Mouse (Mus musculus): ENCODE results near the gene Orm1. TPM values are rescaled to one million over a fixed set of nuclear protein-coding genes. Genes with fewer than 3 reads are reported as not detected.

The Orm1 gene
- polyA plus RNA-seq, 2 experiments, result not detected

DNA sequence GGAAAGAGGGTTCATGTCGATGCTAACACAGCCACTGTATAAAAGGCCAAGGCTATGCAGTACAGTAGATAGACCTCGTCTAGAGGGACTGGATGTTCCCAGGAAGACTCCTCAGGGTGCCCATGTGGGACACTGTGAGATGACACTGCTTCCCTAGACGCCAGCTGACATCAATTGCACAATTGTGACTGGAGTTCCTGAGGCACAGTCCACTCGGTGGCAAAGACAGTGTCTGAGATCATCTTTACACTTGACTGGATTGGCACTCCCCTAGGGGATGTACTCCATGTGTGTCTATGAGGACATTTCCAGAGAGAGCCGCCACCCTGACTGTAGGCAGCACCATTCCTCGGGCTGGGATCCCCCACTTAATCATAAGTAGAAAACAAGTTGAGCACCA lies 4.2 kb downstream of the Orm1 start:
- Histone ChIP-seq H3K9me3 (ENCODE audit: control insufficient read depth, low read length) (no peaks in the 10 kb centered on the region), H3K9ac (replicated peaks) (no peak overlapping the region), H3K27me3 (ENCODE audit: control insufficient read depth, insufficient read depth, low read length) (no peaks in the 10 kb centered on the region), H3K27ac (no peak overlapping the region), H3K36me3 (replicated peaks; ENCODE audit: control insufficient read depth, insufficient read depth, low read depth) (no peaks in the 10 kb centered on the region), H3K4me1 (replicated peaks; ENCODE audit: control insufficient read depth in 2 of 2, insufficient read depth in 2 of 2, low read length in 1 of 2) (no peaks in the 10 kb centered on the region), H3K4me2 (ENCODE audit: low read depth) (no peak overlapping the region), H3K4me3 (ENCODE audit: insufficient read depth in 1 of 2, low read depth in 2 of 2, low read length in 2 of 2) (no peak overlapping the region)
- DNase-seq (ENCODE audit: low read depth in 3 of 3, low spot score in 3 of 3), result no peak
- 38% methylated on average over 6 of the region's 6 CpGs for WGBS (ENCODE audit: insufficient replicate concordance)
- TF ChIP-seq CTCF (IDR thresholded peaks at IDR 0.05; ENCODE audit: low read depth) (no peak), EP300 (IDR thresholded peaks at IDR 0.05; ENCODE audit: low read depth) (no peak)
- ATAC-seq (ENCODE audit: insufficient read depth), result no peak

DNA sequence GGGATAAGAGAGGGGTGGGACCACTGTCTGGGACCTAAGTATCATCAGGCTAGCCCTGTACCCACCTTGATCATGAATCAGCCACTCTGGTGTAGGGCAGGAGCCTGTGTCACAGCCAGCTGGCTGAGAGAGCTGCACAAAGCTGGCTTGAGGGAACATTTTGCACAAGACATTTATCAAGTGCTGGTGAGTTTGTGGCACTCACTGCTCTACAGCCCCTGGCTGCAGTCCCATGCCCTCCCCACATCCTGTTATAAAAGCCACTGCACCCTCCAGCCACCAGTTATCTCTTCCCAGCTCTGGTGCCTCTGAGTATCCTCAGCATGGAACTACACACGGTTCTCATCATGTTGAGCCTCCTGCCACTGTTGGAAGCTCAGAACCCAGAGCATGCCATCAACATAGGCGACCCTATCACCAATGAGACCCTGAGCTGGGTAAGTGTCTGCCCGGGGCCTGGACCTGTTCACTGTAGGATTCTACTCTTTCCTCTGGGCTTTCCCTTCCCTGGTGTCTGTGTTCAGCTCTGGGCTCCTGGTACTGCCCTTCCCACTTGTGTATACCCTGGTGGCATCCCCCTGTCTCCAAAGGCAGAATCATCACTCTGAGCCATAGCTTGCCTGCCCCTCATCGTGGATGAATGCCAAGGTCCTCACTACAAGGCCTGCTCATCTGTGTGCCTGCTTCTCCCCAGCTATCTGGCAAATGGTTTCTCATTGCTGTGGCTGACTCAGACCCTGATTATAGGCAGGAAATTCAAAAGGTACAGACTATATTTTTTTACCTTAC lies 11.7 kb downstream of the Orm1 start, which contains the start of gene Orm3:
Gene Orm3, plus strand, starts transcription at position 286 of the 789 bp plus-strand sequence.
- H3K27me3 ChIP-seq (ENCODE audit: control insufficient read depth, insufficient read depth, low read length), result no peaks in the 10 kb centered on the region
- no peak for DNase-seq (ENCODE audit: low read depth in 3 of 3, low spot score in 3 of 3)
- no peak within 1 kb of the TSS for H3K4me3 ChIP-seq (ENCODE audit: insufficient read depth in 1 of 2, low read depth in 2 of 2, low read length in 2 of 2)
- 38% methylated on average over 4 of the region's 4 CpGs for whole genome bisulfite sequencing (ENCODE audit: insufficient replicate concordance)
- no peak within 1 kb of the TSS for H3K4me2 ChIP-seq (ENCODE audit: low read depth)
- H3K9me3 ChIP-seq (ENCODE audit: control insufficient read depth, low read length), result no peaks in the 10 kb centered on the region
- no peak for ATAC-seq (ENCODE audit: insufficient read depth)
- H3K27ac ChIP-seq, result no peak within 1 kb of the TSS
- H3K36me3 ChIP-seq (replicated peaks; ENCODE audit: control insufficient read depth, insufficient read depth, low read depth), result no peaks in the 10 kb centered on the region
- H3K9ac ChIP-seq (replicated peaks), result no peak within 1 kb of the TSS
- H3K4me1 ChIP-seq (replicated peaks; ENCODE audit: control insufficient read depth in 2 of 2, insufficient read depth in 2 of 2, low read length in 1 of 2), result no peaks in the 10 kb centered on the region; a peak in 1 of 4 replicates
- TF ChIP-seq EP300 (IDR thresholded peaks at IDR 0.05; ENCODE audit: low read depth) (no peak), CTCF (IDR thresholded peaks at IDR 0.05; ENCODE audit: low read depth) (no peak)

DNA sequence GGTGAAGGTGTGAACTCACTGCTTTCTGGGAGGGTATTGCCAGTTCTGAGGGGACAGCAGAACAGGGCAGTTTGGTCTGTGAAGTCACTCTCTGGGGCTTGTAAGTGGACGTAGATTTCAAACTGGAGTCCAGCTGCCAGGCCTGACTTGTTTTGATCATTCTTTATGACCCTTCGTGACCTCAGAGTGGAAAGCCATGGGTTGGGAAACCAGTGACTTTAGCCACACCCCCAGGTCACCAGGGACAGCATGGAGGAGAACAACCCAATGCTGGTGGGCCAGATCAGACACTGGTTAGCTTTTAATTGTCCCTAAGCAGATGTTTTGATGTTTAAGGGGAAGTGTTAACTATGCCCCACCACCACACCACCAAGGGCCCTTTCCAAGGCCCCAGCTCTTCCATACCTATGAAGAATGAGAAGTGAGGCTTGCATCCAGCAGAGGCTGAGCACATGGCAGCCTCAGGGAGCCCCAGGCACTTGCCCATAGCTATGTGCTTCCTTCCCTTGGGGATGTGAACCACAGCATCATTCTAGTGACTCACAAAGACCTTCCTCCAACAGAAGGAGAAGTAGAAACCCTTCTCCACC lies 12.7 kb downstream of the Orm1 start:
- no peak for ATAC-seq (ENCODE audit: insufficient read depth)
- no peak overlapping the region for H3K4me3 ChIP-seq (ENCODE audit: insufficient read depth in 1 of 2, low read depth in 2 of 2, low read length in 2 of 2)
- H3K36me3 ChIP-seq (replicated peaks; ENCODE audit: control insufficient read depth, insufficient read depth, low read depth), result no peaks in the 10 kb centered on the region
- H3K27ac ChIP-seq, result no peak overlapping the region
- TF ChIP-seq CTCF (IDR thresholded peaks at IDR 0.05; ENCODE audit: low read depth) (no peak), EP300 (IDR thresholded peaks at IDR 0.05; ENCODE audit: low read depth) (no peak)
- no peaks in the 10 kb centered on the region; a peak in 1 of 4 replicates for H3K4me1 ChIP-seq (replicated peaks; ENCODE audit: control insufficient read depth in 2 of 2, insufficient read depth in 2 of 2, low read length in 1 of 2)
- no peaks in the 10 kb centered on the region for H3K9me3 ChIP-seq (ENCODE audit: control insufficient read depth, low read length)
- 43% methylated on average over 2 of the region's 2 CpGs for WGBS (ENCODE audit: insufficient replicate concordance)
- no peaks in the 10 kb centered on the region for H3K27me3 ChIP-seq (ENCODE audit: control insufficient read depth, insufficient read depth, low read length)
- no peak for DNase-seq (ENCODE audit: low read depth in 3 of 3, low spot score in 3 of 3)
- no peak overlapping the region for H3K9ac ChIP-seq (replicated peaks)
- no peak overlapping the region for H3K4me2 ChIP-seq (ENCODE audit: low read depth)

DNA sequence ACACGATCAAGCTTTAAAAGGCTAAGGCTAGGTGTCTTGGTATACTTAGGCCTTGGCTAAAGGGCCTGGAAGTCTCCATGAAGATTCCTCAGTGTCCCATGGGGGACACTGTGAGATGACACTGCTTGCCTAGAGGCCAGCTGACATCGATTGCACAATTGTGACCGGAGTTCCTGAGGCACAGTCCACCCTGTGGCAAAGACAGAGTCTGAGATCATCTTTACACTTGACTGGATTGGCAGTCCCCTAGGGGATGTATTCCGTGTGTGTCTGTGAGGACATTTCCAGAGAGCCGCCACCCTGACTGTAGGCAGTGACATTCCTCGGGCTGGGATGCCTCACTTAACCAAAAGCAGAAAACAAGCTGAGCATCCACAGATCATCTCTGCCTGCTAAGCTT lies 15.5 kb downstream of the Orm1 start:
- H3K9ac ChIP-seq (replicated peaks), result no peak overlapping the region
- H3K27ac ChIP-seq, result no peak overlapping the region
- no peak overlapping the region for H3K4me2 ChIP-seq (ENCODE audit: low read depth)
- no peak for ATAC-seq (ENCODE audit: insufficient read depth)
- no peak for TF ChIP-seq CTCF (IDR thresholded peaks at IDR 0.05; ENCODE audit: low read depth)
- TF ChIP-seq EP300 (IDR thresholded peaks at IDR 0.05; ENCODE audit: low read depth), result no peak
- no peak overlapping the region for H3K4me3 ChIP-seq (ENCODE audit: insufficient read depth in 1 of 2, low read depth in 2 of 2, low read length in 2 of 2)
- 62% methylated on average over 6 of the region's 6 CpGs for WGBS (ENCODE audit: insufficient replicate concordance)
- H3K36me3 ChIP-seq (replicated peaks; ENCODE audit: control insufficient read depth, insufficient read depth, low read depth), result no peaks in the 10 kb centered on the region
- no peaks in the 10 kb centered on the region for H3K27me3 ChIP-seq (ENCODE audit: control insufficient read depth, insufficient read depth, low read length)
- no peaks in the 10 kb centered on the region for H3K9me3 ChIP-seq (ENCODE audit: control insufficient read depth, low read length)
- H3K4me1 ChIP-seq (replicated peaks; ENCODE audit: control insufficient read depth in 2 of 2, insufficient read depth in 2 of 2, low read length in 1 of 2), result no peaks in the 10 kb centered on the region; a peak in 1 of 4 replicates
- no peak for DNase-seq (ENCODE audit: low read depth in 3 of 3, low spot score in 3 of 3)

DNA sequence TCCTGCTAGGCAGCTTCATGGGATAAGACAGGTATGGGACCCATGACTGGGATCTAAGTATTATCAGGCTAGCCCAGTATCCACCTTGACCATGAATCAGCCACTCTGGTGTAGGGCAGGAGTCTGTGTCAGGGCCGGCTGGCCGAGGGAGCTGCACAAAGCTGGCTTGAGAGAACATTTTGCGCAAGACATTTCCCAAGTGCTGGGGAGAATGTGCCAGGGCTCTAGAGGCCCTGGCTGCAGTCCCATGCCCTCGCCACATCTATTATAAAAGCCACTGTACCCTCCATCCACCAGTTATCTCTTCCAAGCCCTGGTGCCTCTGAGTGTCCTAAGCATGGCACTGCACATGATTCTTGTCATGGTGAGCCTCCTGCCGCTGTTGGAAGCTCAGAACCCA lies 17.8 kb downstream of the Orm1 start, which contains the start of gene Orm2:
Gene Orm2, plus strand, starts transcription at position 300 of the 400 bp plus-strand sequence.
- H3K4me3 ChIP-seq (ENCODE audit: insufficient read depth in 1 of 2, low read depth in 2 of 2, low read length in 2 of 2), result no peak within 1 kb of the TSS
- no peak within 1 kb of the TSS for H3K9ac ChIP-seq (replicated peaks)
- no peak within 1 kb of the TSS for H3K27ac ChIP-seq
- no peak within 1 kb of the TSS for H3K4me2 ChIP-seq (ENCODE audit: low read depth)
- ATAC-seq (ENCODE audit: insufficient read depth) (no peak), DNase-seq (ENCODE audit: low read depth in 3 of 3, low spot score in 3 of 3) (no peak)
- no peaks in the 10 kb centered on the region for H3K27me3 ChIP-seq (ENCODE audit: control insufficient read depth, insufficient read depth, low read length)
- no peak for TF ChIP-seq CTCF (IDR thresholded peaks at IDR 0.05; ENCODE audit: low read depth)
- TF ChIP-seq EP300 (IDR thresholded peaks at IDR 0.05; ENCODE audit: low read depth), result no peak
- no peaks in the 10 kb centered on the region for H3K36me3 ChIP-seq (replicated peaks; ENCODE audit: control insufficient read depth, insufficient read depth, low read depth)
- H3K4me1 ChIP-seq (replicated peaks; ENCODE audit: control insufficient read depth in 2 of 2, insufficient read depth in 2 of 2, low read length in 1 of 2), result no peaks in the 10 kb centered on the region; a peak in 1 of 4 replicates
- no peaks in the 10 kb centered on the region for H3K9me3 ChIP-seq (ENCODE audit: control insufficient read depth, low read length)
- 72% methylated on average over 5 of the region's 5 CpGs for WGBS (ENCODE audit: insufficient replicate concordance)
